Mouse (Mus musculus): Measurements from ENCODE around the gene Ccdc85b.
"Not testable (repeated sequence)": the region's sequence is repeated elsewhere in the genome, so short reads cannot be mapped to it uniquely, and the experiment has no call there.

The Ccdc85b gene

DNA sequence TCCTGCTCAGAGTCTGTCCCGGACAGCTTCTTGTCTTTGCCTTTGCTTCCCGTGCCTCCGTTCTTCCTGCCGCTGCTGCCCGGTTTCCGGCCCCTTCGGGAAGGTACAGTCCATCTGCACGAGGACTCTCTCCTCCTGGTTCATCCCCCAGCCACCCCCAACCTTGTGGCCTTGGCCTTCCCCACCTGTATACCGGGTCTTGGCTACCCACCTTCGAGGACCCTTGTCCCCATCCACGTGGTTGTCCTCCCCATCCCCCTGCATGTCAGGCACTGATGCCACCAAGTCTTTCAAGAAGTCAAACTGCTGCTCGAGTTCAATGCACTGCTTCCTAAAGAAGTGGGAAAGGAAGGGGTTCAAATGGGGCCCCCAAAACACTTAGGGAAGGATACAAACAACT is 34.1 kb downstream of the Ccdc85b start:
- DNase-seq: no peak

DNA sequence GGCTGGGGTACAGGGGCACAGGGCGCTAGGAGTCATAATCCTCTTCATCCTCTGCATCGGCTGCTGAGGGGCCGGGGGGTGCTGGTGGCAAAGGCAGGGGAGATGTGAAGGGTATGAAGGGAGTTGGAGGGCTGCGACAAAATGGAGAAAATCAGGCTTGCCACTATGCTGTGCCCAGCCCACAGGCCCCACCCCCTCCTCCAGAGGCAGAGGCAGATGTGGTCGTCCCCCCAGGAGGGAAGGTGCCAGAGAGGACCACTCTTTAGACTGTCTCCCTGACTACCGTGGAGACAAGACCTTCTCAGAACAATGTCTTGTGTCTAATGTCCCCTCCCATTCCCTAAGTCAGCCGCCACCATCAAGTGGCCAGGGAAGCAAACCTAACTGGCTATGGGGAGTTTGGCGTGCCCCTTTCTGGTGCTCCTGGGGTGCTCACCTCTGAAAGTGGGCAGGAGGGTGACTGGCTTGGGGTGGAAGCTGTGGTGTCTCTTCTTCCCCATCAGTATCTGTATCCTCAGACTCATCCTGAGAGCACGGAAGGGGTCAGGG is 34.7 kb downstream of the Ccdc85b start:
- DNase-seq: no peak

DNA sequence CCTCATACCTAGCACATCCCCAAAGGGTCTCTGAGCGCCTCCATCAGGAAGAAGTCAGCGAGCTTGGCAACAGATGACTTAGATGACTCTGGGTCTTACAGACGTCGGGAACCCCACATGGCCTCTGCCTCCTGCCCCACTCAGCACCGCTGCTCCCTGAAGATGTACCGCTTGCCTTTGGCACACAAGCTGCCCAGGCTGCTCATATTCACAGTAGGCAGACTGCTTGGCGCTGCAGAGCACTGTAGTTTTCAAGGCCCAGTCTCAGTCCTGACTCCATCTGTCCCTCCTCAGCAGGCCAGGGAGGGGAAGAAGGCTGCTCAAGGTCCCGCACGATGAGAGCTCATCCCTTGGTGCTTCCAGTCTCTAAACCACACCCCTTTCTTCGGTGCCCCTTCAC is 35.4 kb downstream of the Ccdc85b start:
- no peak for DNase-seq

DNA sequence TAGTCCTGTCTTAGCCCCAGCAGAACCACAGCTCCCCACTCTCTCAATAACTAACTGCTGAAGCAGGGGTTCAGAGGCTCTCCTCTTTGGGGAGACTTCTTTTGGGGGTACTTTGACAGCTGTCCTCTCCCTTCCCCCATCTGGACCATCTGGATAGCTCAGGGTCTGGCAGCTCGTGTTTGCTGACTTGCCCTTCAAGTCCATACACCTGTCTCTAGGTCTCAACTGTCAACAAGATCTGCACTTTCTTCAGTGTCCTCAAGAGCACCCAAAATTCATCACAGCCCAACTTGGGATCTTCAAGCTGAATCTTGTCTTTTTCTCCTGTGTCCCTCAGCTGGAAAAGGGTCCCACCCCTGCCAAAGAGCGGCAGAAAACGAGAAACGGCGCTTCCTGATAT is 35.9 kb downstream of the Ccdc85b start:
- DNase-seq: no peak

DNA sequence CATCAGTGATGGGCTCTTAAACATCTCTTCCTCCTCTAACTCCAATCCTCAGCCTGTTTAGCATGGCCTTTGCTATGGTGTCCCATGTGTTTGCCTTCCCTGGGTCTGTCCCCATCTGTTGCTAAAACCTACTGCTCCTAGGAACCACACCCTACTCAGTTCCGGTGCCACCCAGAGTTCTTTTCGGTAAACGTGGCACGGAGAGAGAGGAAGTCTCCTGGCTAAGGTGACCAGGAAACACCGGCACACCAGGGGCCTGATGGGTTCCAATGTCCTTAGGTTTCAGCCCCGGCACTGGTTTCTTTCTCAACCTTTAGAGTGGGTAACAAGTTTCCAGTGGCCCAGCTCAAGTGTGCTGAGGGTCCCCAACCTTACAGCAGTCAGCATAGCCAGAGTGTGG is 37.1 kb downstream of the Ccdc85b start:
- no peak for DNase-seq

DNA sequence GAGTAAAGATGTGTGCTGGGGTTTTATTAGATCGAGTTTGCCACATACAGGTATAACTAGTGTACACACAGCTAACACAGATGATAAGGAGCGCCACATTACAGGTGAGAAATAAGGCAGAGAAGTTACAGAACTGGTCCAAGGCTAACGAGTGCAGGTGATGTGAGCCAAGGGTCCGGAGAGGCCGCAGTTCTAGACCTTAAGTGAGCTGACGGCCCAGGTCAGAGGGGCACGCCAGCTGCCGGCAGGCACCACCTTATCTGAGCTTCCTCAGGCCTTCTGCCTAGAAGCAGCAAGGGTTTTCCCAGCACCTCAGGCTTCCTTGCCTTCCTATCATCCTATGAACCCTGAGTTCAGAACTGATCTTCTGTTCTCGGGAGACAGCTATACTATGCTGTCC is 38.1 kb downstream of the Ccdc85b start:
- DNase-seq: no peak

DNA sequence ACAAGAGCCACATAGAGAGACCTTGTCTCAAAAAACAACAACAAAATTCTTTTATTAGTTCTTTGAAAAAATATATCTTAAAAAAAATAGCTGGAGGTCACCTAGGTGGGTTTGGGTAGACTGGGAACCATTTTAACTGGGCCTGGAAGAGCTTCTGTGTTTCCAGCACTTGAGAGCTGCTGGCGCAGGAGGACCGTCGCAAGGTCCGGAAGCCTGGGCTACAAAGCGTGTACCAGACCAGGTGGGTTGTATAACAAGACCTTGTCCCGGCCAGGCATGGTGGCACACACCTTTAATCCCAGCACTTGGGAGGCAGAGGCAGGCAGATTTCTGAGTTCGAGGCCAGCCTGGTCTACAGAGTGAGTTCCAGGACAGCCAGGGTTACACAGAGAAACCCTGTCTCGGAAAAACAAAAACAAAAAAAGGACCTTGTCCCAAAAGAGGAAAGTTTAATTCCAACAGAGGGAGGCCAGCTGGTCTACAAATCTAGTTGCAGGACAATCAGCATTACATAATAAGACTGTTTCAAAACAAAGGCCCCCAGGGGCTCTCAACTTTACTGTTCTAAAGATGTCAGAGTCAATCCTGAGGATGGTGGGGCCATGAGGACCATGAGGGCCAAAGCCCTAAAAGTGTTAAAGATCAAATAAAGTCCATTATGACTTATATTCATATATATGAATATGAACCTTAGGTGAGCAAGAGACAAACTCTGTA is 38.8 kb downstream of the Ccdc85b start:
- no peak for DNase-seq

DNA sequence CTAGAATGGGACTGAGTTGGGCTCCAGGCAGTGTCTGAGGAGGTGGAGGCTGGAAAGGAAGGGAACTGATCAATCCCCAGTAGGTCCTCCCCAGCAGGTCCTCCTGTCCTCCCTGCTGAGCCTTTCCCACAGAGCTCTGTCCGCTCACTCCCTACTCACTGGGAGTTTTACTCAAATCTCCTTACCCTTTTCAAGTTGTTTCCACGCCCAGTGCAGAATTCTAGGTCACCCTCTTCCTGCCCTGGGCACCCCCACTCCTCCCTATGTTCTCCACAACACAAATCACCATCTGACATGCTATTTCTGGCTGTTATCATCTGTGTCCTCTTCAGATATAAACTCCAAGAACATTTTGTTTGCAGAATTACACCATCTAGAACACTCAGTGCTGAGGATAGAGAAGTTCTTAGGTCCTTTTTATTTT is 43.1 kb downstream of the Ccdc85b start:
- DNase-seq: no peak

DNA sequence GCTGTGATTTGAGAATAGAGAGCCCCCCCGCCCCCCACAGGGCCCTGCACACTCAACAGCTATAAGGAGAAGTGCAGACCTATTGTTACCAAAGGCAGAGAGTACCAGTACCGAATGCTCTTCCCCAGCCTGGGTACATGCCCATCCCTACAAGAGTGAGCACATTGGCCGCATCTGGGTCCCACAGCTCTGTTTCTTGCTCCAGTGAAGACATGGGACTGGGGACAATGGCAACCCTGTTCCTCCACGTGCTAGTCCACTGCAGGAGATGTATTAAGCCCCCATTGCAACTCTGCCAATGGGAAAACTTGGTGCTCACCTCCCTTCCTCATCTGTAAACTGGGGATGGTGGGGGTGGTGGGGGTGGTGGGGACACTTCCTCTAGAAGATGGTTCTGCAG is 43.9 kb downstream of the Ccdc85b start:
- no peak for DNase-seq

DNA sequence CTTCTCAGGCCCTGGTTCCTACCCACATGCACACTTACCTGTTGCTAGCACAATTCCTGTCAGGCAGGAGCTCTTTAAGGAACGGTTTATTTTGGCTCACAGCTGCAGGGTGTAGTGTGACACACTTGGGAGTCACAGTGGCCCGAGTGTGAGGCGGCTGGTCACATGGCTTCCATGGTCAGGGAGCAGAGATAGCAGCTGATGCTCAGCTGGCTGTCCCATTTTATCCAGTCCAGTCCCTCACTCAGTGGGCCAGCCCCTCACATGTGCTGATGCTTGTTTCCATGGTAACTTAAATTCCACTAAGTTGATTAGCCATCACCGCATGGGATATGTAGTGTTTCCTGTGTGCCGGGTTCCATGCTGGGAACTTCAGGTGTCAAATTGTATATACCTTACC is 45.7 kb downstream of the Ccdc85b start:
- DNase-seq: no peak

DNA sequence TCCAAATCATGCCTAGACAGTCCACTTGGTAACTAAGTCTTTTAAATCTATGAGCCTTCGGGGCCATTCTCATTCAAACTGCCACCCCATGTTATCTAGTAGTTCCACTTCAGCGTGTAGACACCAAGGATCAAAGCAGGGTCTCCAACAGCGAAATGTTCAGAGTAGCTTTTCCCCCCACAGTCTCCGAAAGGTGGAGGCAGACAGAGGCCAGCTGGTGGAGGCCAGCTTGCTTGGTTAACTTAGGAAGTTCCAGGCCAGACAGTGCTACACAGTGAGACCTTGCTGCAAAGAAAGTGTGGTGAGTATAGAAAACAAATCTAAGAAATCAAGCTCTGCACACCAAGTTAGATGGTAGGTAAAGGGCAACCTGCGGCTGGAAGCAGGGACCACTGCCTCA is 47.1 kb downstream of the Ccdc85b start:
- no peak for DNase-seq

DNA sequence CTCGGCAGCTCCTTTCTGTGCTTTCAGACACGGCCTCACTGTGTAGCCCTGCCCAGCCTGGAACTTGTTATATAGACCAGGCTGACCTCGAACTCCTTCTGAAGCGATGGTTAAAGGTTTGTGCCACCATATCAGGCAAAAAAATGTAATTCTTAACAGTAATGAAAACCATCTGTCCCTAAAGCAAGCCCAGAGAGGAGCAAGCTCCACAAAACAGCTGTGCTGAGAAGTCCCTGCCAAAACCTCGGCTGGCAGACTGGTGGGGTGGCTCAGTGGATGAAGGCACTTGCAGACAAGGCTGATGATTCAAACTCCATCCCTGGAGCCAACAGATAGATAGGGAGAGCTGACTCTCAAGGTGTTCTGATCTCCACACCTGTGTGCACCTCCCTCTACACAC is 48.6 kb downstream of the Ccdc85b start:
- no peak for DNase-seq

DNA sequence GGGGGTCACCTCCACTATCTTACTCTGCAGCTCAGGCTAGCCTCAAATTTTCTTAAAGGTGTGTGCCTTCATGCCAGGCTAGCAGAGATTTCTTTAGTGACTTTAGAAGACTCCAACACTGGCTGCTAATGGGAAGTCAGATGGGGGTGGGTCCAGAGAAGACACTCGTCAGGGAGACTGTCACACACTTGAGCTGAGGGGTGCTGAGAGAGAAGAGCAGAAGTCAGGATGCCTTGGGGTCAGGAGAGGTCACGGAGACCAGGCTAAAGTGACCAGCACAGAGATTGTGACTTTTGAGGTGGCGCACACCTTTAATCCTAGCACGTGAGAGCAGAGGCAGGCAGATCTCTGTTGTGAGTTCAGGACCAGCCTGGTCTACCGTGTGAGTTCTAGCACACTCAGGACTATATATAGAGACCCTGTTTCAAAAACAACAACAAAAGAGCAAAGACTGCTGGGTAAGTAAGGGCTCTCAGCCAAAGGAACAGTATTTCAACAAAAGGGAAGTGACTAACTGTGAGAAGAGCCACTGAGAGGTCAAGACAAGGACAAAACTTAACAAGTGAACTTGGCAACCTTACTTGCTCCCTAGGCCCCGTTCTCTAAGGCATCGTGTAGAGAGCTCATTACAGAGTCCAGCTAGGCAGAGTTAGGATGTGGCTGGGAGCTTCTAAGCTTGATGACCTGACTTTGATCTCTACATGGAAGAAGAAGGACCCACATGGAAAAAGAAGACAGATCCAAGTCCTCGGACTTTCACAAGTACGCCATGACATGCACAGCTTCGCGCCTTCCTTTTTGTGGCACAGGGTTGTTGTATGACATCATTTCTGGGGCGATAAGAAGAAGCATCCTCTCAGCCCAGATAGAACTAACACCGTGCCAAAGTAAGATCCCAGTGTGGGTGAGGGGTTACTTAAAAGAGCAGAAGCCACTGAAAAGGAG is 49.4 kb downstream of the Ccdc85b start:
- DNase-seq: no peak

DNA sequence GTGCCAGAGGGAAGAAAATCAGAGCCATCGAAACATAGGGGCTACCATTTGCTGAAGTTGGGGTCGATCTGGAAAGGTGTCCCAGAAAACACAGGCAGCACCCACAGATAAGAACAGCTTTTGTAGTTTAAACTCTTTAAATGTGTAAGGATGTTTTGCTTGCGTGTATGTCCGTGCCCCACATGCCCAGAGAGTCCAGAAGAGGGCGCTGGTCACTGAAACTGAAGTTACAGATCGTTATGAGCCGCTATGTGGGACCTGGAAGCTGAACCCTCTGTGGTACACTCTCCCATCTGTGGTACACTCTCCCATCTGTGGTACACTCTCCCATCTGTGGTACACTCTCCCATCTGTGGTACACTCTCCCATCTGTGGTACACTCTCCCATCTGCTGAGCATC is 50.6 kb downstream of the Ccdc85b start:
- DNase-seq: peak; percentile 35 to 60

DNA sequence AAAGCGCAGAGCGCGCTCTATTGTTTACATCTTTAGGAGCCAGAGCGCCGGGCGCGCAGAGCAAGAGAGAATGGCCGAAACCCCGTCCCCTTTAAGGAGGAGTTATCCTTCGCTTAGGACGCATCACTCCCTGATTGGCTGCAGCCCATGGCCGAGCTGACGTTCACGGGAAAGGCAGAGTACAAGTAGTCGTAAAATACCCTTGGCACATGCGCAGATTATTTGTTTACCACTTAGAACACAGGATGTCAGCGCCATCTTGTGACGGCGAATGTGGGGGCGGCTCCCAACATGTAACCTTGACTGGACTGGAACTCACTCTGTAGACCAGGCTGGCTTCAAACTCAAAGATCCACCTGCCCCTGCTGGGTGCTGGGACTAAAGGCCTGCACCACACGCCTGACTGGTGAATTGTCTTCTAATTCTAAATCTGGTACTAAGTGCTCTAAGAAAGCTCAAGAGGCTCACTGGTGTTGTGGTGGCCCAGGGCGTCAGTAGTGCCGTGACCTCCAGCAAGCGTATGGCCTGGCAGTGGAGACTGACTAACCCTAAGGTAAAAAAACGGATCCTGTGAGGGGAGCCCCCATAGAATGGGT is 51.1 kb downstream of the Ccdc85b start:
- not testable (repeated sequence) for DNase-seq

DNA sequence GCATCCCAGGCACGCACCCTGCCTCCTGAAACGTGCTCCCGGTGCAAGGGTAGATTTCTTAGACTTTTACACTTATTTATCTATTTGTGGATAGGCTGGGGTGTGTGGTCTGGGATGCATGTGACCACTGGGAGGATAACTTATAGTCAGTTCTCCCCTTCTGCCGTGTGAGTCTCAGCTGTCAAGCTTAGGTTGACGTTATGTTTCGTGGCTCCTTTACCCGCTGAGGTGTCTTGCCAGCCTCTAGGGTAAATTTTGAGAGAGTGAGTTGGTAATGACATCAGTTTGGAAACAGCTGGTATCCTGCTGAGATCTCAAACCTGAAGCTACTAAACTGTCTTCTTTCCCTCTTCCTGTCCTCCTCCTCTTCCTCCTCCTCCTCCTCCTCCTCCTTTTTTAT is 51.8 kb downstream of the Ccdc85b start:
- DNase-seq: no peak
